Mouse (Mus musculus) gastrocnemius, postnatal 36 days (tissue): ENCODE measurements around the gene Olfr470. TPM values are rescaled to one million over a fixed set of nuclear protein-coding genes. Genes with fewer than 3 reads are reported as not detected.
"Not testable (repeated sequence)": the region's sequence is repeated elsewhere in the genome, so short reads cannot be mapped to it uniquely, and the experiment has no call there.

Experiments used
- DNase-seq, 2 experiments: peaks; one replicate each; pipeline ENCODE4 v3.0.0; 2022
- intact Hi-C: fragments of 180-260 bp; cut with DNase I; formaldehyde crosslinking; loops from one replicate; pipeline ENCODE4 v1.15.1; 2025
- long read RNA-seq, 2 experiments: library from polyadenylated mRNA; stranded (forward); transcript quantifications; one replicate each; pipeline ENCODE4 v2.0.0; 2021
- total RNA-seq, 2 experiments: library from RNA; stranded (reverse); gene quantifications; 2 replicates each; pipeline ENCODE4 v1.2.3; 2021

Gene Olfr470
- not detected for total RNA-seq
- long read RNA-seq, experiment 1 = 0 reads
- long read RNA-seq, experiment 2 = 0 reads

DNA sequence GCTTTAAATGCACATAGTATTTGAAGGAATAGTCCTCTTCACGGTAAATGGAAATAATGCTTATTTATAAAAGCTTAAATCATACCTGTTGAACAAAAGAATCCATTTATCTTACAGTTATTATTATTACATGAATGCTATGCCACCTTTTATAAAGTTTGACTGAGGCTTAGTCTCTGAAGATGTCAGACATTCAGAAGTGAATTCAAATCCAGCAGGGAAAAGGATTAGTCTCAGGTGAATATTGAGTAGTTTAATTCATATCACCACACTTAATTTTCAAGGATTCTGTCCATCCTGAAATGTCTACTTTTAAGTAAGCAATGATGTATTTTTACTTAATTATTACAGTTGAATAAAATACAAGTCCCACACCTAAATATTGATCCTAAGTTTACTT is at the start of gene Olfr470:
Gene Olfr470, minus strand, starts transcription at position 101 of the 400 bp plus-strand sequence.
- intact Hi-C loops, DNase-seq: not testable (repeated sequence)

DNA sequence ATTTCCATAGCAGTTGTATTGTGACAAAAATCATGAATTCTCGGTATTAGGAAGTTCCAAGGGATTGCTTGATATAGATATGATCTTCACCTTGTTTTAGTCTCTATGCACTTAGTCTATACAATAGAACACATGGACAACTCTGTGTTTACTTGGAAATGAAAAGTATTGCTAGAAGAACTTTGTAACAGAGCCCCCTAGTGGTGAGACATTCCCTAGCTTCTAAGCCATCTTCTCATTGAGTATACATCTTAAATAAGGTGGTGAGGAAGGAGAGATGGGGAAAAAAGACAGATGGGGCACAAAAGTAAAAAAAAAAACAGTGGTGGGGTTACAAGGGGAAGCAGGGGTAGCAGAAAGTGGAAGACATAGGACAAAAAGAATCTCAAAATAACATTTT is 5.6 kb downstream of the Olfr470 start:
- intact Hi-C loops = no loop called here
- DNase-seq = no peak

DNA sequence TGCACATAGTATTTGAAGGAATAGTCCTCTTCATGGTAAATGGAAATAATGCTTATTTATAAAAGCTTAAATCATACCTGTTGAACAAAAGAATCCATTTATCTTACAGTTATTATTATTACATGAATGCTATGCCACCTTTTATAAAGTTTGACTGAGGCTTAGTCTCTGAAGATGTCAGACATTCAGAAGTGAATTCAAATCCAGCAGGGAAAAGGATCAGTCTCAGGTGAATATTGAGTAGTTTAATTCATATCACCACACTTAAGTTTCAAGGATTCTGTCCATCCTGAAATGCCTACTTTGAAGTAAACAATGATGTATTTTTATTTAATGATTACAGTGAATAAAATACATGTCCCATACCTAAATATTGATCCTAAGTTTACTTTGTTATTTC is 21.8 kb downstream of the Olfr470 start, which contains the start of gene Olfr469:
Gene Olfr469, minus strand, starts transcription at position 101 of the 400 bp plus-strand sequence.
- intact Hi-C loops = loop anchor here (10.0 kb wide), 1 partner anchor 1209 kb away; no protein-coding TSS in a partner anchor

DNA sequence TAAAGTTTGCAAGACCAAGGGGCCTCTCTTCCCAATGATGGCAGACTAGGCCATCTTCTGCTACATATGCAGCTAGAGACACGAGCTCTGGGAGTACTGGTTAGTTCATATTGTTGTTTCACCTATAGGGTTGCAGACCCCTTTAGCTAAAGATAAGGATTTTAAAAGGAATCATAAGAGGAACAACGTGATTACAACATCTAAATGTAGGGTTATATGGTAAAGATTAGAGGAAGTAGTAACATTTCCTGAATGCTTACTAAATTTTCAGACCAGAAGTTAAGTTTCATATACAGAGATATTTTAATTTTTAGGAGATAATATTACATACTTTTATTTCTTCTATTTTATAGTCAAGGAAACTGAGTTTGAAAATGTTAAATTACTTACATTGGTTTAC is 23.4 kb downstream of the Olfr470 start:
- intact Hi-C loops = loop anchor here (10.0 kb wide), 1 partner anchor 1211 kb away; no protein-coding TSS in a partner anchor
- not testable (repeated sequence) for DNase-seq

More for the DNA sequence above, 21.8 kb downstream of the Olfr470 start, which contains the start of gene Olfr469:
- DNase-seq = not testable (repeated sequence)

DNA sequence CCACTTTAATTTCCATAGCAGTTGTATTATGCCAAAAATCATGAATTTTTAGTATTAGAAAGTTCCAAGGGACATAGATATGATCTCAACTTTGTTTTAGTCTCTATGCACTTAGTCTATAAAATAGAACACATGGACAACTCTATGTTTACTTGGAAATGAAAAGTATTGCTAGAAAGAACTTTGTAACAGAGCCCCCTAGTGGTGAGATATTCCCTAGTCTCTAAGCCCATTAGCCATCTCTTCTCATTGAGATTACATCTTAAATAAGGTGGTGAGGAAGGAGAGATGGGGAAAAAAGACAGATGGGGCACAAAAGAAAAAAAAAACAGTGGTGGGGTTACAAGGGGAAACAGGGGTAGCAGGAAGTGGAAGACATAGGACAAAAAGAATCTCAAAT is 27.8 kb downstream of the Olfr470 start:
- intact Hi-C loops = no loop called here
- no peak for DNase-seq

DNA sequence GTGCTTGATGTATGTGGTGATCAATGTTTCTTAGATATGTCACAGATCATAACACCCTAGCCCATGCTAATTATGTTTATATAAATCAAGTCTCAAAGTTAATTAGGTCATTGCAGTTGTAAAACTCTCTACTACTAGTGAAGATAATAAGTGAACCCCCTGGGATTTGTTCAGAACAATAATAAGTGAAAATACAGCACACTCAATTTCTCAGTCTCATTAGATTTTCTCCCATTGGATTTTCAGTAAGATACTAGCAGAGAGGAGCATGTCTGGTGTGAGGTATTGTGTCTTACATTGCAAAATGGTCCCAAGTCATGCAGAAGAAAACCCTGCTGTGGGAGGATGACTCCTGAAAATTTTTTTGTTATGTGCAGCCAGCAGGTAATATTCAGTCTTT is 35.3 kb downstream of the Olfr470 start, which contains the start of gene Olfr467:
Gene Olfr467, plus strand, starts transcription at position 301 of the 400 bp plus-strand sequence.
- intact Hi-C loops = no loop called here
- no peak for DNase-seq

DNA sequence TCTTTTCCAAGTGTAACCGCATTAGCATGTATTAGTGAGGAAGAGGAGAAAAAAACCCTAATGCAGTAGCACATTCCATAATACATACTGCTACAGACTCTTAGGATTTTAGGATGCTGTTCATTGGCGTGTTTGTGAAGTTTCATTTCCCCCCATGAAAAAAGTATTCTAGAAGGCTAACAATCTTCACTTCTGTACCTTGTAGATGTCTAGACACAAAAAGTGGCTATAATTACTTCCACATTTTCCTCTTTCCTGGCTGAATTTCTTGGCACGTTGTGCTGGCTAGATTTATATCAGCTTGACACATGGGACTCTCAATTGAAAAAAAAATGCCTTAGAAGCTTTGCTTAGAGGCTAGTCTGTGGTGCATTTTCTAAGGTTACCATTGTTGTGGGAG is 45.2 kb downstream of the Olfr470 start:
- no peak for DNase-seq
- intact Hi-C loops = no loop called here

DNA sequence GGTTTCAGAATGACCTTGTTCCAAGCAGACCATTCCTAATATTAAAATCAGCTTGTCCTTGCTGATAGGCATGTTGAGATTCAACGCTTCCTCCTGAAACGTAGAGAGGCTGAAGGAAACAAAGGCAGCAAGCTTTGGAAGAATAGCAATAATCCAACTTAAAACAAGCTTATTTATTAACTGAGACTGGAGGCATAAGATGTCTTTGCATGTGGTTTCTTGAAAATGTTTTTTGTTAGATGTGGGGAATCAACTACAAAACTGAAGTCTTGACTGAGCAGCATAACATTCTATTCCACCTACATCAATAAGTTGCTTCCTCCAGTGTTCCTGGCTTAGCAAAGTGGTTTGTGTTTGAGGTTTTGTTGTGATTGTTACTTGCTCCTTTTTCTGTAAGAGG is 46.2 kb downstream of the Olfr470 start, which contains the start of gene Ovch2:
Gene Ovch2, minus strand, starts transcription at position 101 of the 400 bp plus-strand sequence.
- intact Hi-C loops = no loop called here
- no peak for DNase-seq

DNA sequence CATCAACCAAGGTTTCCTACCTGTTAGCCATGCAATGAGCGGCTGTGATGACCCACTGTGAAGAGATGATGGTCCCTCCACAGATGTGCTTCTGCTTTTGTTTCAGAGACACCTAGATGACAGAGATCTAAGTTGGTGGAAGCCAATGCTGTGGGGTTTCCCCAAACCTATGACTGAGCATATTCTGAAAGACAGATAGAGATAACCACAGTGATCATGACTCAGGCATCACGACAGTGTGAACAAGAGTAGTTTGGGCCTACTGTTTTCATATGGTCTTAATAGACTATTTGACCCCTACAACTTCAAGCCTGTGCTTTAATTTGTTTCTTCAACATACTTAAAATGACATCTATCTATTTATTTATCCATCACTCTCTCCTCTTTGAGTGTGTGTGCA is 50.8 kb downstream of the Olfr470 start:
- DNase-seq = no peak
- intact Hi-C loops = no loop called here

Other genes starting within 250 kb of the Olfr470 start
- not detected for gene 5330417H12Rik, start 222.3 kb downstream of the Olfr470 start, total RNA-seq
- under 1 TPM; 0.23 to 0.30 TPM for gene Cyb5r2, start 89.5 kb downstream of the Olfr470 start, total RNA-seq
- gene Ovch2, start 46.3 kb downstream of the Olfr470 start, total RNA-seq = not detected
- gene Olfr467, start 35.2 kb downstream of the Olfr470 start, total RNA-seq = not detected
- gene Olfr469, start 21.9 kb downstream of the Olfr470 start, total RNA-seq = not detected
- gene Olfr472, start 50.4 kb upstream of the Olfr470 start, total RNA-seq = not detected
- not detected for gene Olfr473, start 83.0 kb upstream of the Olfr470 start, total RNA-seq
- gene Olfr474, start 107.2 kb upstream of the Olfr470 start, total RNA-seq = not detected
- not detected for gene Olfr476, start 117.3 kb upstream of the Olfr470 start, total RNA-seq
- not detected for gene Olfr477, start 139.2 kb upstream of the Olfr470 start, total RNA-seq
- gene Olfr478, start 186.5 kb upstream of the Olfr470 start, total RNA-seq = not detected
- not detected for gene Olfr479, start 203.2 kb upstream of the Olfr470 start, total RNA-seq
- not detected for gene Olfr480, start 219.9 kb upstream of the Olfr470 start, total RNA-seq
- gene Olfr481, start 232.4 kb upstream of the Olfr470 start, total RNA-seq = not detected